ENCODE assay signal across 11 mouse cellular contexts in the genomic region with DNA sequence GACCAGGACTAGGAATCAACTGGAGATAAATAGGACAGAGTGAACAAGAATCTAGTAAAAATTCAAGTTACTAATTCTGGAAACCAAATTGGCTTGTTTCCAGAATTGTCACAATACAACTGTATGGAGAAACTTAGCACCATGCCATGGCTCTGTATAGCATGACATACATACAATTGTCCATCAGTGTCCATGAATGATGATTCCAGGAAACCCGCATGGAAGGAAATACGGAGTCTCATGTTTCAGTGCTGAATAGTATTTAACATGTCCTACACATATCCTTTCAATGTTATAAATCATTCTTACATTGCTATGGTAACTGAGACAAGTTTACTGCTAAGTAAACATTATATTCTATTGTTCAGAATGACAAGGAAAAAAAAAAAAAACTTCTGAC.
"Had no signal": no experiment of that assay in that cellular context is flagged by ENCODE, and none has a peak within 500 bp of the region (broad histone marks: within the 10 kb centered on the region; RNA-seq: fewer than 3 reads in every experiment).

No protein-coding gene starts in this region.

- H3K9me3 ChIP-seq: hindbrain, embryonic 15.5 days; limb, embryonic 15.5 days; liver, embryonic 12.5 days; midbrain, embryonic 15.5 days; neural tube, embryonic 12.5 days had no signal

- DNase-seq: kidney, postnatal 10 days; left cerebral cortex, postnatal 4 days; lung, postnatal 4 days; thymus, adult 18-20 months; thymus, postnatal 14 days had no signal

- H3K36me3 ChIP-seq: hindbrain, embryonic 15.5 days; limb, embryonic 15.5 days; liver, embryonic 12.5 days; midbrain, embryonic 15.5 days; neural tube, embryonic 12.5 days had no signal

- H3K4me2 ChIP-seq: hindbrain, embryonic 15.5 days; limb, embryonic 15.5 days; liver, embryonic 12.5 days; midbrain, embryonic 11.5 days; midbrain, embryonic 15.5 days; neural tube, embryonic 12.5 days had no signal

- H3K27ac ChIP-seq: hindbrain, embryonic 15.5 days; limb, embryonic 15.5 days; liver, embryonic 12.5 days; midbrain, embryonic 15.5 days; neural tube, embryonic 12.5 days had no signal

- H3K9ac ChIP-seq: hindbrain, embryonic 15.5 days; limb, embryonic 15.5 days; liver, embryonic 12.5 days; midbrain, embryonic 15.5 days; neural tube, embryonic 12.5 days had no signal

- H3K4me1 ChIP-seq: hindbrain, embryonic 15.5 days; limb, embryonic 15.5 days; liver, embryonic 12.5 days; midbrain, embryonic 15.5 days; neural tube, embryonic 12.5 days had no signal

- H3K4me3 ChIP-seq: hindbrain, embryonic 15.5 days; limb, embryonic 15.5 days; liver, embryonic 12.5 days; midbrain, embryonic 15.5 days; neural tube, embryonic 12.5 days had no signal

- ATAC-seq: liver, embryonic 12.5 days; midbrain, embryonic 15.5 days had no signal

- H3K27me3 ChIP-seq: hindbrain, embryonic 15.5 days; limb, embryonic 15.5 days; liver, embryonic 12.5 days; midbrain, embryonic 15.5 days; neural tube, embryonic 12.5 days had no signal
